ENCODE assay signal across 20 mouse cellular contexts in the genomic region with DNA sequence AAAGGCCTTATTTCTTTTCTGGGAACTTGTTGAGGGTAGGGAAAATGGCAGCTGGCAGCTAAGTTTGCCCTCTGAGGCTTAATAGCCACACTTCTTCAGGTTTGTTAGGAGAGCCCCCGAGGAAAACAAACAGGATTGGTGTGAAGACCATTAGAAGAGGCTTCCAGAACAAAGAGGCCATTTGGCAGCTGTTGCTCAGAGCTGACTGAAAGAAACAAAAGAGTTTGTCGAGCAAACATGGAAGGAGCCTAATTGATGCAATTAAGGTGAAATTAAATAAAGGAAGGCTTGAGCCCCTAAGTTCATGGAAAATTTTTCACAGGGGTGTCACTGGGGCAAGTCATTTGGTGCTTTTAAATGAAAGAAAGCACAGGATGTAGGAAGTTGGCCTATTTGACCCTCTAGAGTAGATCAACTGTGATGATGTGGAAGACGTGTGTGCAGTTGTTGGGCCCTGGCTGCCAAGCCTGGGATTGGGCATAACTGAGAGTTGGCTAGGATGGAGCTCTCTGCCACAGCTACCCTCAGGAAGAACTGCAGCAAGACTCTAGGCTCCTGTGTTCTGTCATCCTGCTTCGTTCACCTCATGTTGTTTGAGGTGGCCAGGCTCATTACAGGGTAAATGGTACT.
DNase-seq lines count a peak whose midpoint lies in the region; ATAC-seq and TF ChIP-seq lines count a peak whose summit lies in the region.
"Had no signal": no experiment of that assay in that cellular context is flagged by ENCODE, and none has a peak within 500 bp of the region (broad histone marks: within the 10 kb centered on the region; RNA-seq: fewer than 3 reads in every experiment).

No protein-coding gene starts in this region.

- TF ChIP-seq CTCF in brain, embryonic 14.5 days (IDR thresholded peaks at IDR 0.05; ENCODE audit: borderline replicate concordance, extremely low read depth, insufficient read depth, insufficient read length): no peak

- H3K27me3 ChIP-seq in forebrain, embryonic 14.5 days (replicated peaks; ENCODE audit: control insufficient read depth, insufficient read depth, low read length): no peaks in the 10 kb centered on the region
- H3K27me3 ChIP-seq: embryonic facial prominence, embryonic 12.5 days; heart, embryonic 12.5 days; hindbrain, embryonic 12.5 days had no signal

- 20% methylated on average over 4 of the region's 4 CpGs for WGBS in forebrain, embryonic 14.5 days

- no peak overlapping the region for H3K9ac ChIP-seq in forebrain, embryonic 14.5 days (ENCODE audit: low read length)
- H3K9ac ChIP-seq: embryonic facial prominence, embryonic 12.5 days; heart, embryonic 12.5 days; hindbrain, embryonic 12.5 days had no signal

- TF ChIP-seq POLR2A in brain, embryonic 14.5 days (IDR thresholded peaks at IDR 0.05; ENCODE audit: borderline replicate concordance, extremely low read depth, insufficient read depth, insufficient read length, poor library complexity, severe bottlenecking): no peak

- H3K9me3 ChIP-seq in forebrain, embryonic 14.5 days (replicated peaks; ENCODE audit: control insufficient read depth, low read length): no peaks in the 10 kb centered on the region
- H3K9me3 ChIP-seq: embryonic facial prominence, embryonic 12.5 days; G1E; heart, embryonic 12.5 days; hindbrain, embryonic 12.5 days had no signal

- peak; percentile 56 for DNase-seq in Muller cell, postnatal 12 days (ENCODE audit: inconsistent ontology term)
- peak; percentile 85 for DNase-seq in brain, embryonic 14.5 days (ENCODE audit: low read depth)
- DNase-seq in forebrain, embryonic 14.5 days (ENCODE audit: low spot score): peak; percentile 75
- peak; percentile 23 for DNase-seq in retina, embryonic 14.5 days (ENCODE audit: low spot score)
- DNase-seq in urinary bladder, postnatal 25 days (ENCODE audit: low spot score): no peak
- DNase-seq in kidney, postnatal 4 days: no peak
- DNase-seq: adrenal gland, postnatal 10 days; cerebellum, adult 18-20 months; cerebellum, postnatal 10 days; gastrocnemius, postnatal 10 days; heart, postnatal 4 days; kidney, adult 8-10 months had no signal

- H3K4me1 ChIP-seq in forebrain, embryonic 14.5 days (ENCODE audit: control insufficient read depth, insufficient read depth, low read length): no peaks in the 10 kb centered on the region
- H3K4me1 ChIP-seq: embryonic facial prominence, embryonic 12.5 days; heart, embryonic 12.5 days; hindbrain, embryonic 12.5 days had no signal

- peak; percentile 71 for ATAC-seq in forebrain, embryonic 14.5 days
- ATAC-seq in CD4-positive, CD25-positive, alpha-beta regulatory T cell, adult 4 months: no peak
- ATAC-seq: hindbrain, embryonic 16.5 days; inflammation-experienced regulatory T-cells, adult 6 months; intestine, postnatal 0 days had no signal

- H3K36me3 ChIP-seq in forebrain, embryonic 14.5 days (ENCODE audit: control insufficient read depth, insufficient read depth, low read length): no peaks in the 10 kb centered on the region
- H3K36me3 ChIP-seq: embryonic facial prominence, embryonic 12.5 days; G1E; heart, embryonic 12.5 days; hindbrain, embryonic 12.5 days had no signal

- H3K4me2 ChIP-seq in forebrain, embryonic 14.5 days (ENCODE audit: low read length): no peak overlapping the region
- H3K4me2 ChIP-seq: embryonic facial prominence, embryonic 12.5 days; heart, embryonic 12.5 days; hindbrain, embryonic 12.5 days had no signal

- H3K27ac ChIP-seq in forebrain, embryonic 14.5 days (ENCODE audit: low read depth, low read length): no peak overlapping the region
- H3K27ac ChIP-seq: embryonic facial prominence, embryonic 12.5 days; hindbrain, embryonic 12.5 days had no signal

- no peak overlapping the region for H3K4me3 ChIP-seq in forebrain, embryonic 14.5 days (ENCODE audit: low read depth, low read length)
- H3K4me3 ChIP-seq: embryonic facial prominence, embryonic 12.5 days; heart, embryonic 12.5 days; hindbrain, embryonic 12.5 days had no signal

Comparison
In these comparisons a context has a peak if more than half of its experiments do, and no peak if none do; other contexts are left out.
1. DNase-seq: peak in Muller cell, postnatal 12 days (single experiment), brain, embryonic 14.5 days (single experiment), forebrain, embryonic 14.5 days (single experiment) and retina, embryonic 14.5 days (single experiment); none in urinary bladder, postnatal 25 days (single experiment) and kidney, postnatal 4 days (0 of 2).